Mouse (Mus musculus) common myeloid progenitor, adult 5-6 weeks (primary cell): ENCODE data around the gene Ccr2. TPM values are rescaled to one million over a fixed set of nuclear protein-coding genes. Genes with fewer than 3 reads are reported as not detected.
"Not testable (repeated sequence)": the region's sequence is repeated elsewhere in the genome, so short reads cannot be mapped to it uniquely, and the experiment has no call there.

Experiments used
- ATAC-seq: replicated peaks from 2 replicates; pipeline ENCODE4 v1.8.0; 2016; ENCODE audit warnings: low read depth, mild to moderate bottlenecking, moderate TSS enrichment, inconsistent platforms; ENCODE audit not compliant: poor library complexity, severe bottlenecking
- total RNA-seq: library from RNA; stranded (forward); fragments of 200-1000, 187-1606 nt; gene quantifications from 2 replicates; pipeline ENCODE4 v1.2.3, GENCODE M21; 2017

Gene Ccr2
- total RNA-seq, 1 experiment from 2014 or later, result 48.6 TPM

DNA sequence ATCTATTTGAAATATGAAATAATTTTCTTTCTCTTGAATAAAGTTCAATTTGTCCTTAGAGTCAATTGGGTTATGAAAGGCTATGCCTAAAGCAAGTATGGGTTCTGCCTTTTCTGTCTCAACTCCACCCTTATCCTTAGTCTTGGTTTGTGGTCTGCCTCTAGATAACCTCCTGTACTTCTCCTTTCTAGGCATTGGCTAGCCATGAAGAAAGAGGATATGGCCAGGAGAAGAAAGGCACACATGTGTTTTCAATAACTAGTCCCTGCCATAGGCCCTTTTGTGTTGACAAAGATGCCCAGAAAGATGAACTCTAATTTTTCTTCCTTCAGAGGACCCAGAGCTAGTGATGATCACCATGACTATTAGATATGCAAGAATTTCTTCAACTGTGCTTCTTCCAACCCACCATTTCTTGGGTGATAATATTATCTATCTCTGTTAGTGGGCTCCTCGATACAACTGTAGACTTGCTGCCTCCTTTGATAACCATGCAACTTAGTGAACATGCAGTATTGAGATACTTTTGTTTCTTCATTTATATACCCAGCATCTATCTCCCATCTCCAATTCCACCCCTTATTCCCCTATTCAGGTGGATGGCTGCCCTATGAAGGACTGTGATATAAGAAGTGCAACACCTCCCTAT, 11.0 kb downstream of the Ccr2 start:
- ATAC-seq, result peak; percentile 97

- no peak for ATAC-seq
Observed at GRCm38 (mm10) chr9:124113777-124114176, 12.0 kb downstream of the Ccr2 start.

GRCm38 (mm10) chr9:124118489-124118888, 16.7 kb downstream of the Ccr2 start:
- ATAC-seq, result peak; percentile 99

DNA sequence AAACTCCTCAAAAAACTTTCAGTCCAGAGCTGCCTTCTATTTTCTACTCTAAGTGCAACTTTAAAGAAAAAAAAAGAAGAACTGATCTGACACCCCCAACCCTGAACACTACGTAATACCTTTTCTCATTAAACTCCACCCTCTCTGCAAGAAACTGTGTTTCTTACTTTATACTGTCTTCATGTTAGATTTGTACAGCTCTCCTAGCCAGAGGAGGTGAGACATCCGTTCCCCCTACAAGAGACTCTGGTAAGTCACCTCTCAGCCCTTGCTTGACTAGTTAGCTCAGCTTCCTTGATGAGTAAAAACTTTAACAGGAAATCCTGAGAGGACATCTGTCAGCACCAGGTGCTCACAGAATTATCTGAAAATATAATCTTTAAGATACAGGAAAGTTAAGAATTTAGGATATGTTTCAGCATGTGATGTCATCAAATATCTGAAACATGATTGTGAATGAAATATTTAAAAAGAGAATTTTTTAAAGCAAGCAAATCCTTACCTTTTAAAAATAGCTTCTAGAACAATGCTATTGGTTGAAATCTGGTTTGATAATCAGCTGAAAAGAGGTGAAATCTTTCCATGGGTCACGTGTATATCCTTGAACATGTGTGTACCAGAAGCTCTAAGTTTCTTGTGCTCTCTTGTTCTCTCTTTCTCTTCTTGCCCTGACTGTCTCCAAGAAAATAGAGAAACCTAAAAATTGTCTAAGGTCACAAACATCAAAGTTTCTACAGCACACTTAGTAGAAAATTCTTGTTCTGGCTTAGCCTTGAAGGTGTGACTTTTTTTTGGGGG, 19.8 kb downstream of the Ccr2 start, which contains the start of gene Ccr5:
Ccr5 (plus strand) TSS at position 157 of the 798 bp plus-strand sequence.
- no peak for ATAC-seq

DNA sequence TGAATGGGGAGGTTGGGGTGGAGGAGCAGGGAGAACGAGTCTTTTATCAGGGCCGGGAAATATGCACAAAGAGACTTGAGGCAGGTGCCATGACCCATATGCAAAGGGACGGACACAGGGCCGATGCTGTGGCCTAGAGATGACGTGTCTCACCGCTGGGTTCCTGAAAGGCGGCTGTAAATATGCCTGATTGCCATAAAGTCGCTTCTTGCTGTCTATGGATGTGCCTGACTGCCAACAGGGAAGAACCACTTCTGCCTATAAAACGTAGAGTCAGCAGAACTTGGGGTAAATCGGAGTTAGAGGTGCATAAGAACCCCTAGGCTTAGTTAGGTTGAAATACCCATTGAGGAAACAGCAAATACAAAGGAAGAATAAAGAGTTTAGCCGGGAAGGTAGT, 23.8 kb downstream of the Ccr2 start:
- ATAC-seq, result no peak

DNA sequence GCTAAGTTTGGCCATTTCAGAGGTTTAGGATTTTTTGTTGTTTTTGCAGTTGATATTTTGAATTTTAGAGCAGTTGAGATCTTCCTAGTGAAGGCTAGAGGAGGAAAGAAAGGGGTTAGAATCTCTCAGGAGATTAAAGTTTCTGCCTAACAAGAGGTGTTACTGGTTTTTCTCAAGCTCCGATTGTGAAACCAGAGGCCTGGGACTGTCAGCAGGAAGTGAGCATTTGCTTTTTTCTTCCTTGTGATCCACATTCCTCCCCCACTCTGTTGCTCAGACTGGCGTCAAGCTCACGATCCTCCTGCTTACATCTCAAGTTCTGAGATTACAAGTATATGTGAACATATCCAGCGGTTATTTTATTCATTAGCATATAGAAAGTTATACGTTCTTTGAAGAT, 24.6 kb downstream of the Ccr2 start:
- ATAC-seq, result peak; percentile 59

DNA sequence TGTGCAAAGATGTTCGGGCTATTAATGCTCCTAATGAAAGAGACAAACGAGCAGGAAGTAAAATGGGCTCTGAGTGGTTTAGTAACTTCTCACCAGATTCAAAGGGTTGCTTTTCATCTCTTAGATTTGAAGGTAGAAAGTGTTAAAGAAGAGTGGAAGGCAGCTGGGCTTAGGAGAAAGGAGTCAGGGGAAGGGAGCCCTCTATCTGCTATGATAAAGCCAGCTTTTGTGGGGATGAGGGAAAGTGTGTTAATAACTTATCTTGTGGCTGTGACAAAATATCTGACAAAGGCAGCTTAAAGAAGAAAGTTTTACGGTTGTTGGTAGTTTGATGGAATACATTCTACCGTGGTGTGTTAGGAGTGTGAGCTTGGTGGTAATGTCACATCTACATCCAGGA, 25.7 kb downstream of the Ccr2 start:
- no peak for ATAC-seq

GRCm38 (mm10) chr9:124128379-124128778, 26.6 kb downstream of the Ccr2 start:
- ATAC-seq, result peak; percentile 69; the same call in 1 of the 2 replicates

DNA sequence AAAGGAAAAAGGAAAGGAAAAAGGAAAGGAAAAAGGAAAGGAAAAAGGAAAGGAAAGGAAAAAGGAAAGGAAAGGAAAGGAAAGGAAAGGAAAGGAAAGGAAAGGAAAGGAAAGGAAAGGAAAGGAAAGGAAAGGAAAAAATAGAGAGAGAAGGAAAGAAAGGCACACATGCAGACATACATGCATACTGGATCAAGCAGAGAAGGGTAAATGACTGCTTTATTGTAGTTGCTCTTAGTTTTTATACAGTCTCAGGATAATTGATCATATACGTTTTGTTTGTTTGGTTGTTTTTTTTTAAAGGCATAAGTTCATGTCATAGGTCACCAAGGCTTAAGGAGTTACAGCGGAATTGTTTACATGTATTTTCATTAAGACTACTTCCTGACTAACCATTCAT, 31.1 kb downstream of the Ccr2 start:
- ATAC-seq, result not testable (repeated sequence)

DNA sequence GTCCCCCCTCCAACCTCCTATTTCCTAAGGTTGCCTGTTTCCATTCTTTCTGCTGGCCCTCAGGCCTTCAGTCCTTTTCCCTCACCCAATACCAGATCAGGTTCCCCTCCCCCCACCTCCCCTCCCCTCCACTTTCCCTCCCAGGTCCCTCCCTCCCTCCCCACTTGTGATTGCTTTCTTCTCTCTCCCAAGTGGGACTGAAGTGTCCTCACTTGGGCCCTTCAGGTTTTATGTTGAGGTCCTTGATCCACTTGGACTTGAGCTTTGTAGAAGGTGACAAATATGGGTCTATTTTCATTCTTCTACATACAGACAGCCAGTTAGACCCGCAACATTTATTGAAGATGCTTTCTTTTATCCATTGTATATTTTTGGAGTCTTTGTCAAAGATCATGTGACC, 33.2 kb downstream of the Ccr2 start:
- ATAC-seq, result not testable (repeated sequence)

GRCm38 (mm10) chr9:124137619-124138018, 35.9 kb downstream of the Ccr2 start:
- peak; percentile 48 for ATAC-seq

GRCm38 (mm10) chr9:124138055-124138775, 36.5 kb downstream of the Ccr2 start:
- ATAC-seq, result peak; percentile 99

DNA sequence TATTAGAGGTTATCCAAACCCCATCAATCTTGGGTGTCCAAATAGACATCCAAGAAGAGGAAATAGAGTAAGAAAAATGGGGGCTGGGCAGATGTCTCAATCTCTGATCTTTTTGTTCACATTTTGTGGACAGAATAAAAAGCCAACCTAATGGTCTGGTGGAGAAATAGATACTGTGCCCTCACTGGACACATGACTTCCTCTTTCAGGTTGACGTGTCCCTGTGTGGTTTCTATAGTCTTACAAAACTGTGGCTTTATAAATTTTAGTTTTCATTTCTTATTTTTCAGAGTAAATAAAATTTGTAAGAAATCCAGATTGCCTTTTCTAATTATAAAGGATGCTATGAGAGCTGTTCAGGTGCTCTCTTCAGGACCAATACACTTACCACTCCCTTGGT, 41.9 kb downstream of the Ccr2 start:
- ATAC-seq, result peak; percentile 93

DNA sequence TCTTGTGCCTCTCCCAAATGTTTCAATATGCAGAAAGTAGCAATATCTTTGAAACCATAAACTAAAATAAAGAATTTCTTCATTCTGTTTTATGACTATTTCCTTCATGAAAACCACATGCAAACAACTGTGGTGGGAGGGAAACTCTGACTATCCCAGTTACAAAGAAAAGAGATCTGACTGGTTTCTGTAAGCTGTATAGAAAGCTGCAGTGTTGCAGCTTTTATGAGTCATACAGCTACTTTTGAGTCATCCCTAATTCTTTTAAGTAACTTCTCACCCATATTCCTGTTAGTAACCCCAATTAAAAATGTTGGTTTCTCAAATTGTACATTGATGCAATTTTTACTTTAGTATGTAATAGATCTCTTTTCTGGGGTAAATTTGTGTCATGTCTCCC, 44.6 kb downstream of the Ccr2 start:
- ATAC-seq, result 0 out of 2 replicates have a peak, but pooled peaks have one; percentile 19

Other genes with a start within 250 kb of the Ccr2 start
- gene Xcr1, start 239.9 kb upstream of the Ccr2 start, total RNA-seq, result not detected in 2 replicates
- gene Ccr1, start 133.3 kb upstream of the Ccr2 start, total RNA-seq, result 0.59 and 0.87 TPM in 2 replicates
- not detected in 2 replicates for gene Ccr1l1, start 123.5 kb upstream of the Ccr2 start, total RNA-seq
- not detected in 2 replicates for gene Ccr3, start 80.0 kb upstream of the Ccr2 start, total RNA-seq
- 0.37 and 0.53 TPM in 2 replicates for gene Ccr5, start 19.6 kb downstream of the Ccr2 start, total RNA-seq
- 15.8 and 24.8 TPM in 2 replicates for gene 2010315B03Rik, start 210.7 kb downstream of the Ccr2 start, total RNA-seq